Mouse (Mus musculus) kidney, adult 8-10 months (tissue): Measurements from ENCODE around the gene Upp1.

ENCODE experiments used
- DNase-seq, 2 experiments: peaks; one replicate each; pipeline ENCODE4 v3.0.0; 2022

The Upp1 gene

DNA sequence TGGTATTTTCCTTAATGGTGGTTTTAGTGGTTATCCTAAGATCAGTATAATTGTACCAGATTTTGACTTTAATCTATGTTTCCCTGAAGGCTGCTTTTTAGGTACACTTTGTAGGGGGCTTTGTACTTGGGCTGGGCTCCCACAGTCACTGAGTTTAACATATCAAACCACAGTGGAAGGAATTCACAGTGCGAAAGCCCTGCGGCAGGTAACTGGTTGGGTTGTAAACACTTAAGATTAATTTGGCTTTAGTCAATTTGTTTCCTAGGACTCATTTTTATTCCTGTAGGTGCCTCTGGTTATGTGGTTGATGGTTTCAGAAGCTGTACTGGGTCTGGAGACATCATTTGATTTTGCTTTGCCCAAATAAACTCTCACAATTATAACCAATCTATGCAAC is 49.4 kb downstream of the Upp1 start:
- peak; percentile 26 to 40 for DNase-seq

DNA sequence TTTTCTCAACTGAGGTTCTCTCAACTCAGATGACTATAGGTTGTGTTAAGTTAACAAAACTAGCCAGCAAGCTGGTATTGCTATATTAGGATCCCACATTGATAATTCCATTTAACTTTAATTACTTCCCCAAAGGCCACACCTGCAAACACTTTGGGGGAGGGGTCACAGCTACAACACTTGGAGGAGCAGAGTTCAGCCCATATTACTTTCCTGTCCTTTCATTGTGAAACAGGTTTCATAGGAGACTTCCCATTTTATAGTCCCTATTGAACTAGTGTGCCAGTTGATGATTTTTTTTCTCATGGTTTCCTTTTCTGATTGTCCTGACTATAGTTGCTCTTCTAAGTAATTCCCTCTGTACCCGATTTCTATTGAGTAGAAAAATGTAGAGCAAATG is 63.6 kb downstream of the Upp1 start:
- DNase-seq: no peak
